Mouse (Mus musculus): ENCODE measurements around the gene Alg13. TPM values are rescaled to one million over a fixed set of nuclear protein-coding genes. Genes with fewer than 3 reads are reported as not detected.

Gene Alg13
- 10 to 100 TPM; 12.7 to 14.5 TPM for total RNA-seq (2021)

DNA sequence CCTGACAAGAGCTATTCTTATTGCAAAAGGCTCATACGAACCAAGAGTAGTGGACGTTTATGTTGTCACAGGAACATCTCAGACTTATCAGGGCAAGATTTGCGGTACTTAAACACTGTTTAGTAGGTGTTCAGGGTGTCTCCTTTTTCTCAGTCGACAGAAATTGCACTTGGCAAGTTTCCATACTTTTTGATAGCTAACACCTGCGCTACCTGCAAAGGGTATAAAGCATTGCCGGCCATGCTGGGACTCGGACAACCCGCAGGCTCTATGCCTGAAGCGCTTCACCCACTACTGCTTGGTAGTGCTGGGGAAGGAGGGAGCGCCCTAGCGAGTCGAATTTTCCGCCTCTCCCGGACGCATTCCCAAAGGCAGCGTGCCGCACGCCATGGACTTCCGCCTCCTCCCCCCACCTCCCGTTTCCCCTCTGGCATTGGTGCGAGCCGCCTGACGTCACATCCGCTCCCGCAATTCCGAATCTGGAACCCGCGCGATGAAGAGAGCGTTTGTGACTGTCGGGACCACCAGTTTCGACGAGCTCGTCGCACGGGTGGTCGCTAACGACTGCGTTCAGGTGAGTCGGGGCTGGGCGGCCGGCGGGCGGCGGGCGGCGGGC is at the start of gene Alg13:
Gene Alg13 (plus strand): TSS at position 257 of the 616 bp plus-strand sequence.
- peak; percentile 84 for DNase-seq

DNA sequence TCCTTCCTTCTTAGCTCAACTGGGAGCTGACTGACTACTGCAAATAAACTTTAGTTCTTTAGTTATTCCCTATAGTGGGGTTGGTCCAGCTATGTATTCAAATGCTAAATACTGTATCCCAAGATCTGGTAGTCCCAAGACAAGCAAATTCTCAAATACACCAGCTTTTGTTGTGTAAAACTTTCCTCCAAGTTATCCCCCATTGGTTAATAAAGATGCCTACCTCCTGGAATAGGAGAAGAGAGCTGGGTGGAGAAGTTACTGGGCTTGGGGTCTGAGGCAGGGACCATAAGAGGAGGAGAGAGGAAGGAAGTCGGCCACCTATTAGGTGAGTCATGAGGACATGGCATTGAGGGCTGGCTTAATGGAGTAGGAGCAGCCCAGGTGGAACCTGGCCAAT is 49.0 kb upstream of the Alg13 start:
- no peak for DNase-seq

DNA sequence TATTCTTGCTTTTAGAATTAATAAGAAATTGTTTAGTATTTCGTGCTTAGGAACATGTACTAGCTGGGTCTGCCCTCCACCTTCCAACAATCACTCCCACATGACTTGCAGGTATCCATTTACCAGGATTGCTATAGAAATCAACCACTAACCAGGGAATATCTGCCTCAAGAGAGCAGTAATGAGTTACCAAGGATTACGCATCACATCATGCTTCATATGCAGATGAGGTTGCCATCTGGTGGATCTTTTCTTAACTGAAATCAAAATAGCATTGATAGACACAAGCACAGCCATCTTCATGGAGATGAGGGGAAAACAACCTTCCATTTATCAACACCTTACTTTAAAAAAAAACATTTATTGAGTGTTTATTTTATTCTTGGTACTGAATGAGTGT is 16.1 kb upstream of the Alg13 start:
- no peak for DNase-seq

DNA sequence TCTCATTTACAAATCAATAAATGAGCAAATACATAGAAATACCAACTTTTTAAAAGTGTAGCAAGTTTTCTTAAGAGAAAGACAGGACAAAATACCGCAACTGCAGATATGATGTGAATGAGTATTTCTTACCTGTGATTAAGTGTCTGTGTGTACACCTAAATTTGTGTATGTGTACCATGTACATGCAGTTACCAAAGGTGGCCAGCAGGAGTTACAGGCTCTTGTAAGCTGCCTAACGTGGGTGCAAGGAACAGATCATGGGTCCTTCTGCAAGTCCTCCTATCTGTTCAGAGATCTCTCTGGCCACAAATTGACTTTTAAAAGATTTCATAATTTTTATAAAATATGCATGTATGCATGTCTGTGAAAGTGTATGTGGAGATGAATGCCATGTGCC is 11.9 kb upstream of the Alg13 start:
- no peak for DNase-seq

DNA sequence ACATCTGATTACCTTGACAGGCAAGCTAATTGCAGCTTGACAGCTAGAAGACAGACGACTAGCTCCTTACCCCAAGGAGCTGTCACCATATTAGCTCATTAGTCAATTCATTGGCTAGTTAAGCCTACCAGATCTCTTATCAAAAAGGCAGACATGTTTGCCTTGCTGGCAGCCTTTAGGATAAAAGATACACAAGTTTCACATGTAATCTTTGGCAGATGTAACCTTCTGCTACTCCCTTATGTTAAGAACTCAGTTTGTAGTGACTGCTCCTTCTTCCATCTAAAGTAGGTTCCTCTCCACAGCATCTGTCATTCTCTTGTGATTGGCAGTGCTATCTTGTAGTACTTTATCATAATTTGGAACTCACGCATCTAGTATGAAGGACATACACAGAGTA is 3.6 kb upstream of the Alg13 start:
- no peak for DNase-seq

DNA sequence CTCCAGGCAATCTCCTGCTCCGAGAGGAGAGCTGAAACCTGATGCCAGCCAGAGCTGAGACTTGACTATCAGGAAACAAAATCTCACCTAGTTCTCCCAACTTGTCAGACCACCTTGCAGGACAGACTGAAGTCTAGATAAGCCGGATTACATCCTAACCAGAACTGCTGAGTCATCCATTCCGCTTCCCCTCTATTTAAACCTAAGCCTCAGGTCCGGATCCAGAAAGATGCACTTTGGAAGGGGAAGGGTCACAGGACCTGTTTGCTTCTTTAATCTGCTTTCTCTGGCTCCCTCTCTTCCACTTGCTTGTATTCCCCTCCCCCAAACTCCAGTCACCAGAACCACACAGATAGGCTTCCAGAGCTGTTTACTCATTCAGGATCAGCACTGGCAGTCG is 2.6 kb upstream of the Alg13 start:
- DNase-seq = no peak

DNA sequence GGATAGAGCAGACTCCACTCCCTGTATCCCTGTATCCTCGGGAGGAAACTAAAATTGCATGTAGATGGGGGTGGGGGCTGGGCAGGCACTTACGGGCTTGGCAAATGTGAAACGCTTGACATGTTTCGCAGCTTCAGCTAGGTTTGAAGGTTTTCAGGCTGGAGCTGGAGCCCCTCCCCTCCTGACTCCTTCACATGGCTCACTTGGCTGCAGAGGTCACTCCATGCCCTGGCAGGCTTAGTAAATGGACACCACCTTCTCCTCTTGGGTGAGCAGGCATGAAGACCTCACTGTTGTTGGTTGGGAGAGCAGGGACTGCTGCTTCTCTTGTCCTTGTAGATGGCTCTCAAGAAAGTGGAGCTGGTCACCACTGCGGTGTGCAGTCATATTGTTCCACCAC is 1.6 kb upstream of the Alg13 start:
- DNase-seq = no peak

DNA sequence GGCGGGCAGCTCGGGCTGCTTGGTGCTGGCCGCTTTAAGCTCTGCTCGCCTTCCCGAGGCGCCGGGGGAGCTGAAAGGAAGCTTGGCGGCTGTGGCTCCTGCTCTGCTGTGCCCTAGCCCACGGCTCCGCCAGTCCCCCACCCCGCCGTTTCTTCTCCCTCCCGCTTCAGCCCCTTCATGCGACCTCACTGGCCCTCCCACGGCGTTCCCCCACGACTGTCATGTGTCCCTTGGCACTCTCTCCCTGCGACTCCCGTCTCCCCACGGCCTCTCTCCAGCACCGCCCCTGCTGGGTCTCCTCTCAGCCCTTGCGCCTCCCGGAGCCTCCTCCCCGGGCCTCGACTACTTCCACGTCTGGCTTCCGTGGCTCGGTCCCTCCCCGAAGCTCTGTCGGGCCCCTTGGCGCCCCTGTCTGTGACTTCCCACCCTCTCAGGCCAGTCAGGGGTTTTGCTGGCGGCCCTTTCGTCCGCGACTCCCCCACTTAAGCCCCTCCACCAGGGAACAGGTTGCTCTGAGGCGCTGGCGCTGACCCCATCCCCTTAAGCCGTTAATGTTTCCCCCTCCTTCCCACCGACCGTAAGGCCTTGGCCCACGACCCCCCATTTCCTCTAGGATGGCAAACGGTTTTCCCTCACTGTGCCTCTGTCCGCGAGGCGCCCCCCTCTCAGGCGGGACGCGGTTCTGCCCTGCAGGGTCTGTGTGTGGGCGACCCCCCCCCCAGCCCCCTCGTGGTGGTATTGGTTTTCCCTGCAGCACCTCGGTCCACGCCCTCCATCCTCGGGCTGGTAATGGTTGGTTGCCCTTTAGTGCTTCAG is 768 bp downstream of the Alg13 start:
- peak; percentile 29 for DNase-seq

DNA sequence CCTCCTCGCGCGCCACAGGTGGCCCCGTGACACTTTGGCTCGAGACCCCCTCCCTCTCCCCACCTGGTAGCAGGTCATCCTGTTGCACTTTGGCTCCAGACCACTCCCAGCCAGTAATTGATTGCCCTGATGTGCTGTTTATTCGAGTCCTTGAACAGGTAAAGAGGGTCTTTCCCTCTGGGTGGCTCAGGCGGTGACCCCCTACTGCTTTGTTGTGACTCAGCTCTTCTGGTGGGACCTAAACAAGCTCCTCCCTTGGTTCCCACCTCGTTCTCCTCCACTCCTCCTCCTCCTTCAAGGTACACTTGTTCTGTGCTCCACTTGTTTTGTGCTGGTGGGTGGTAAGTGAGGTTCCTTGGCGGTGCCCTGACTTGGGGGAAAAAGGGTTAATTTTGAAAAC is 1.8 kb downstream of the Alg13 start:
- DNase-seq = no peak

DNA sequence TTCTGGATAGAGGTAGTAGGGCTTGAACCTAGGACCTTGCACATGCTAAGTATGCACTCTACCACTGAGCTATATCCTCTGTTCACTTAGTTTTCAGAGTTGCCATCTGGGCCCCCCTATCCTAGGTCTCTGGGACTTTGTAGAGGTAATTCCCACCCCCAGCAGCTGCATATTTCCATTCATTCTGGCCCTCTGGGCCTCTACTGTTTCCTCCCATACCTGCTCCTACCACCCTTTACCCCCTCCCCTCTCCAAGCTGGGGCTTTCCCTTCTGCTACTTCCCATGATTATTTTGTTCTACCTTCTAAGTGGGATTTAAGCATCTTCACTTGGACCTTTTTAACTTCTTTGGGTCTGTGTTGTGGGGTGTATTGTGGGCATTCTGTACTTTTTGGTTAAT is 7.8 kb downstream of the Alg13 start:
- DNase-seq = no peak

DNA sequence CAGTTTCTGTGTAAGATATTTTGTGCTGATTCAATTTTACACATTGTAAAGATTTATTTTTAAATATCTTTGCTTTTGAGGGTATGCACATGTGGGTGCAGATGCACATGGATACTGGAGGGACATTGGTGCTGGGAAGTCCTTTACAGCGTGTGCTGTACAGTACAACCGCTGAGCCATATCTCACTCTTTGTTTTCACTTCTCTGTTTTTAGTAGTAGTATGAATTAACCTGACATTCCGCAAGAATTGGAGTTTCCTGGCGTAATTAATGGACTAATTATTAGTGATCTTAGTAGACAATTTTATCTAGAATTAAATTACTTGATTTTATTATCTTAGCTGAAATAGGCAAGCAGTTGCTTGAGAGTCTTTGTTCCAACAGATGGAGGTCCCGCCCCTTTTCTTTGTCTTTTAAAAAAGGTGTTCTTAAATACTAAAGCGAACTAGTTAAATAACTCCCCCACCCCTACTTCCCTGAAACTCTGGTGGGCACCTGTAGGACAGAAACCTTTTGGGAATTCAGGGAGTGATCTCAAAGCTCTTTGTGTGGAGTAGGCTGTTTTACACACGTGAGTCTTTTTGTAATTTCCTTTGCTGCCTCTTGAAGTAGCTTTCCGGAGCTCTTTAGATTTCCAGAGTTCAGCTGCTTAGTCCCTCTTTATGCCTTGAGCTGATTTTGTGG is 17.9 kb downstream of the Alg13 start:
- DNase-seq = no peak

DNA sequence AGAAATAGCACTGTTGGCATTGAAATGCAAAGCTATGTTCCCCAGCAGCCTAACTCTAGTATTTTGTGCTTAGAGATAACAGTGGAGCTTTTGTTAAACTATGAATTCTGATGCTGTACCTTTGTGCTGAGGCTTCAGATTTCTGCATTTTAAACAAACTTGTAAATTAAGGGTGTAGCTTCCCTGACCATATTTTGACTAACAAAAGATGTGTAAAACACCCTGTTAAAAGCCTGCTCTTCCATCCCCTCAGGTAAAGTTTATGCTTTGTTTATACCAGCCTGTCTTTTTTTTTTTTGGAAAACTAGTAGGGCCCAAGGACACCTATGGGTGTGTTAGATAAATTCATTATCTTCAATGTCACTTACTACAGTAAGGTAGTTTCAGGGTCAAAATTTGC is 20.3 kb downstream of the Alg13 start:
- DNase-seq = no peak

DNA sequence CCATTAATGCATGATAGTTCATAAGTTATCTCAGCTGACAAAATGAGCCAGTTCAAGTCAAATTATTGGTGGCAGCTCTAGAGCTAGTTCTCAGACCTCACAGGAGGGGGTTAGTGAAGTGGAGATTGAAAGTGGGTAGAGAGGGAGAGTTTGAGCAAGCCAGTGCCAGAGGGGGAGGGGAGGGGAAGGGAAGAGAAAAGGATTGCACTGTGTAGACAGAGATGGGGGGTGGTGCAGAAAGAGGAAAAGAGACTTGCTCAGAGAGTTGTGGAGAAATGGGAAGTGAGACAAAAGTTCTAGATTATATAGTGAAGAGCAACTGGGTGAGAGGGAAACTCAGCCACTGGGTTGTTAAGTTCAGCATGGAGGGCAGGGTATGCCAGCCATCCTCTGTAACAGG is 20.8 kb downstream of the Alg13 start:
- DNase-seq = no peak

DNA sequence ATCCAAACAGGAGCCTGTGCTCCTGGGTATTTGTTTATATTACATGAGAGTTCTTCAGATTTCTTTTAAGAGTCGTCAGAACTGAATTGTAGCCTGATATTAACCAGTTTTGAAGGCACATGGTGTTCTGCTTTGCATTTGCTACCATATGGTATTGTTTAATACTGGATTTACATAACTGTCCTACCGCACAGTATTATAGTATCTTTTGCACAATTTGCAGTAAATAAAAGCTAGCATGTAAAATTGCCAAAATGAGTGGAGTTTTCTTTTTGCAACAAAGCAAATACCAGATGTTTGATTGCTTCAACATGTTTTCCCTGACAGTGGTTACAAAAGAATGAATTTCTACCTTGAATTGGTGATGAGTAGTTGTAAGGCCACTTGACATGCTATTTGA is 56.6 kb downstream of the Alg13 start:
- DNase-seq = no peak

DNA sequence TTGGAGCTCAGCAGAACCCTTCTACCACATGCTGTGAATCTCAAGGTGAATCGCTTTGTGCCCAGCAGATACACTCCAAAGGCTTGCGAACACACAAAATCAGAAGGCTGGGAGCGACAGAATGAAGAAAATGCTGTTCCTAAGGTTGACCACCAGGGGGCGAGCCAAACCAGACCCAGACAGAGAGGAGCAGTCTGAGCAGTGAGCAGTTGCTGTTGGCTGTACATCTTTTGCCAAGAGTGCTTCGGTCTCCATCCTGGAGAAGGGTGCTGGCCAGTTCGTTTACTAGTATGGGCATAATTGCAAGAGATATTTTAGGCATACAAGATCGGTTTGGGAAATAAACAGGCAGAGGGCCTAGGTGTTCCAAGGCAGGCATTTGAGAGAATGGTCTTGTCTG is 85.9 kb downstream of the Alg13 start:
- peak; percentile 65 for DNase-seq

DNA sequence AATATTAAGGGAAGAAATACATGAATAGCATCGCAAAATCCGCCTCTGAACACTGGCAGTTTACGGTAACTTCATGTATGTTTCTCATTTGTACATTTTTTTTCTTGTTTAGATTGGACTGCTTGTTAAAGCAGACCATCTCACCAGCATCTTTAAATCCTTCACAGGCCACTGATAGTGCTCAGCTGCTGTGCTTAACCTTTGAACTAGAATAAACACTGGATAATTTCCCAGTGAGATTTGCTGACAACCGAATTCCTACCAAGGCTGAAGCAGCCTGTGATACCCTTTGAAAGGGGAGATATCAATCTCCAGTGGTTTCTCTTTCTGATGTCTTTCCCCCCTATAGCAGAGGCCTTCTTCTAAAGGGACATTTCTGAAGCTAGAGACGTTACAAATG is 90.4 kb downstream of the Alg13 start:
- DNase-seq = no peak

DNA sequence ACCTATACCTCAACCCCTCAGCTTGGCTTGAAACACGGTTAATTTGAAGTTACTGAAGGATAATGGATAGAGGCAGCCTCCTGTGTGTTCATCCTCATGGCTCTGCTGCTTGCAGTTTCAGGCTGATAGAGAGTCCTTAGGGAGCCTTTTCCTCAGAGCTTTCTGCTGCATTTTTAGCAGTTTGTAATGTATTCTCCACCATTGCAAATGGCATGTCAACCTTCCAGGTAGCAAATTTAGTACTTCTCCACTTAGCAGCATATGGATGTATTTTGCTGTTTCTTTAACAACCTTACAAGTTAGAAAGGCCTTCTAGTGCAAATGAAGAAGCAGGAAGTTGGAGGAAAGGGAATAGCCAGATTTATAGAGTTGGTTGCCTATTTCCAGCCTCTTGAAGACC is 102.7 kb downstream of the Alg13 start:
- no peak for DNase-seq

DNA sequence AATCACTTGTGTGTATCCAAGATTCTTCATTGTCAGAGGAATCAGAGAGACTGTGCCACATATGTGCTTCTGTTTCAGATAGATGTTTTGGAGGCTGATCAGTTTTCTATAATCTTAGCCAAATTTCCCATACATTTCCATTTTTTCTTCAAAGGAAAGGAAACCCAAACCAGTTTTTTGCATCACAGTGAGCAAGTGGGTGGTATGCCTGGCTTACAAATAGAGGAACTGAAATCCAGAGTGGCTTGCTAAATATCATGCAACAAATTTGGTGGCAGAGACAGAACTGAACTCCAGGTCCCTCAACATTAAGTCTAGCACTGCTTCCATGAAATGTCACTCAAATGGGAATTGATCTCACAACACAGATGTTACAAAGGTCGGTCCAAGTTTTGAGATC is 103.5 kb downstream of the Alg13 start:
- no peak for DNase-seq

DNA sequence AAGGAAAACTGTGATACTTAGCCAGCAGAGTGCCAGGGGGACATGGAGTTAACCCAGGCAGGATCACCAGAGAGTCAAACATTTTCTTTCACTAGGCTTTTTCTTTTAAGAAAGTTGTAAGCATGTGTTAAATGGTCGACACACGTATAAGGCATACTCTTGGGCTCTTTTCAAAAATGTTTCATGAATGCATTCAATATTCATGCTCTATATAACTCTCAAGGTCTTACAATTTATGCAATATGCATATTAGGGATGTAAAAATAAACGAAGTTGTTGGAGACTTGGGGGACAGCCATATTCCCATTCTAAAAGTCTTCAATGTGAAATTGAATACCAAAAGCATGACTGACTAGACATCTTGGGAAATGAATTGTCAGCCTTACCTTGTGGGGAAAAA is 106.2 kb downstream of the Alg13 start:
- no peak for DNase-seq
